Mouse (Mus musculus): ENCODE measurements around the gene Ctdspl. TPM values are rescaled to one million over a fixed set of nuclear protein-coding genes. Genes with fewer than 3 reads are reported as not detected.
A peak's percentile ranks its signal among the peaks of the same experiment; 100 is the strongest.

Ctdspl gene
- polyA plus RNA-seq, 1 experiment: 9.3 TPM

DNA sequence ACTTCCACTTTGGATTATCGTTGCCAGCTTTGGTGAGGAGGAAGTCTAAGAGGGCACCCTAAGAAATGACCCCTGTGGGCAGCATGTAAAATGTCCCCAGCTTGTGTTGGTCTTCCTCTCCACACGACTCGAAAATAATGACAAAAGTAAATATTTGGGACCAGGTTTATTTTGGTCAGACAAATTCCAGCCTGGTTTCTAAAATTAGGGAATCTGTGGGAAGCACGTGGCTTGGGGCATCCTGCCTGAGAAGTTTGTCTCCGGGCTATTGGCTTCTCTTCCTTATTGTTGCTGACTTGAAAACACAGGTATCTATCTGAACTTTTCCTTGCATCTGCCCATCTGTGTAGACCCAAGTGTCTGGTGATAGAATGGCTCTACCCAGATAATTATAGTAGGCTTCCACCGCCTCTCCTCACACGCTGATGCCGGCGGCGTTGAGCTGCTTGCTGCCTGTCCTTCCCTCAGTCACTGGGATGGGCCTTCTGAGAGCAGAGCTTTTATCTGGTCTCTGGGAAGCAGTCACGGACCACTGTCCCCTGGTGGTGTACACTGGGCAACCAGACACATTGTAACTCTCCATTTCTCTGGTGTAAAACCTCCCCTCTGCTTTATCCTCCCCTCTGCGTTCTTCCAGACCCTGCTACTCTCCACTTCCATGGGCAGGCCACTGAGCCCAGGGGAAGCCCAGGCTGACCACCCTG lies 68.4 kb downstream of the Ctdspl start:
- DNase-seq: no peak
- no peak overlapping the region for H3K4me3 ChIP-seq (ENCODE audit: control insufficient read depth, insufficient read depth, low read length)
- no peak overlapping the region for H3K27ac ChIP-seq (ENCODE audit: control insufficient read depth, insufficient read depth, low read length)
- 94% methylated on average over 12 of the region's 12 CpGs for WGBS
- H3K27me3 ChIP-seq (ENCODE audit: control insufficient read depth, insufficient read depth, low read length): no peaks in the 10 kb centered on the region
- H3K36me3 ChIP-seq (ENCODE audit: control insufficient read depth, insufficient read depth, low read length): no peaks in the 10 kb centered on the region
- peaks cover 53% of the 10 kb centered on the region for H3K4me1 ChIP-seq (replicated peaks; ENCODE audit: control insufficient read depth, insufficient read depth, low read length)
- TF ChIP-seq POLR2A (IDR thresholded peaks at IDR 0.05; ENCODE audit: control insufficient read depth, extremely low read depth, insufficient read depth, low read length, poor library complexity): no peak
- TF ChIP-seq CTCF (IDR thresholded peaks at IDR 0.05; ENCODE audit: borderline replicate concordance, control insufficient read depth, extremely low read depth, insufficient read depth, low read length, poor library complexity): no peak

DNA sequence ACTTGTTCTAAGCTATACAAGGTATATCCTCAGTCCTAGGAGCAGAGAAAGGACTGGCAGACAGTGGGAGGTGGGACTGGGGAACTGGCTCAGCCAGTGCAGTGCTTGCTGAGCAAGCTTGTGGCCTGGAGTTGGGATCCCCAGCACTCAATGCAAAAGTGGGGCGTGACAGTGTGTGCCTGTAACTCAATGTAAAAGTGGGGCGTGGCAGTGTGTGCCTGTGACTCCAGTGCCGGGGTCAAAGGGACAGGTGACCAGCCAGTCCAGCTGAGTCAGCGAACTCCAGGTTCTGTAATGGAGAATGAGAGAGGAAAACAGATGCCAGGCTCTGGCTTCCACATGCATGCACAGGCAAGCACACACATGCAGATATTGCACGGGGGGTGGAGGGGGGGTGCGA lies 69.3 kb downstream of the Ctdspl start:
- TF ChIP-seq CTCF (IDR thresholded peaks at IDR 0.05; ENCODE audit: borderline replicate concordance, control insufficient read depth, extremely low read depth, insufficient read depth, low read length, poor library complexity): no peak
- TF ChIP-seq POLR2A (IDR thresholded peaks at IDR 0.05; ENCODE audit: control insufficient read depth, extremely low read depth, insufficient read depth, low read length, poor library complexity): no peak
- no peak overlapping the region for H3K27ac ChIP-seq (ENCODE audit: control insufficient read depth, insufficient read depth, low read length)
- no peaks in the 10 kb centered on the region for H3K27me3 ChIP-seq (ENCODE audit: control insufficient read depth, insufficient read depth, low read length)
- 83% methylated on average over 6 of the region's 6 CpGs for WGBS
- peak; percentile 17 for DNase-seq
- no peak overlapping the region for H3K4me3 ChIP-seq (ENCODE audit: control insufficient read depth, insufficient read depth, low read length)
- no peaks in the 10 kb centered on the region for H3K36me3 ChIP-seq (ENCODE audit: control insufficient read depth, insufficient read depth, low read length)
- H3K4me1 ChIP-seq (replicated peaks; ENCODE audit: control insufficient read depth, insufficient read depth, low read length): peaks cover 58% of the 10 kb centered on the region

DNA sequence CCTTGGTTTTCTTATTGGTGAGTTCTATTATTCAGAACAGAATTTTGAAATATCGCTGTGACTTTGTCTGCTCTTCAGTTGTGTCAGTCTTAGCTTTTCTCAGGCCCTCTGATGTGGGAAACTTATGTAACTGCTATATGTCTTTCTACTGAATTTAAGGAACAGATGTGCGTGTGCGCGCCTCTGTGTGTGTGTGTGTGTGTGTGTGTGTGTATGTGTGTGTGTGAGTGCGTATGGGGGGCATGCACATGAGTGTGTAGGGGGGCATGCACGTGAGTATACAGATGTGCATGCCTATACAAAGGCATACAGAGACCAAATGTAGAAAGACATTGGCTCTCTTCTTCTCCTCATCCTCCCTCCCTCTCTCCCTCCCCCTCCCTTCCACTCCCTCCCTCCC lies 71.0 kb downstream of the Ctdspl start:
- no peaks in the 10 kb centered on the region for H3K27me3 ChIP-seq (ENCODE audit: control insufficient read depth, insufficient read depth, low read length)

GRCm38 (mm10) chr9:119000196-119000595 lies 73.9 kb downstream of the Ctdspl start:
- no peak overlapping the region for H3K4me3 ChIP-seq (ENCODE audit: control insufficient read depth, insufficient read depth, low read length)
- peaks cover 36% of the 10 kb centered on the region for H3K4me1 ChIP-seq (replicated peaks; ENCODE audit: control insufficient read depth, insufficient read depth, low read length)
- no peaks in the 10 kb centered on the region for H3K36me3 ChIP-seq (ENCODE audit: control insufficient read depth, insufficient read depth, low read length)
- no peak for DNase-seq
- no peak for TF ChIP-seq POLR2A (IDR thresholded peaks at IDR 0.05; ENCODE audit: control insufficient read depth, extremely low read depth, insufficient read depth, low read length, poor library complexity)
- TF ChIP-seq CTCF (IDR thresholded peaks at IDR 0.05; ENCODE audit: borderline replicate concordance, control insufficient read depth, extremely low read depth, insufficient read depth, low read length, poor library complexity): no peak
- no peaks in the 10 kb centered on the region for H3K27me3 ChIP-seq (ENCODE audit: control insufficient read depth, insufficient read depth, low read length)
- no peak overlapping the region for H3K27ac ChIP-seq (ENCODE audit: control insufficient read depth, insufficient read depth, low read length)
- WGBS: 29% methylated on average over 6 of the region's 6 CpGs

More for the DNA sequence above, 71.0 kb downstream of the Ctdspl start:
- whole genome bisulfite sequencing: 17% methylated on average over 6 of the region's 6 CpGs
- DNase-seq: peak; percentile 46
- peak overlapping the region; percentile 68 for H3K27ac ChIP-seq (ENCODE audit: control insufficient read depth, insufficient read depth, low read length)
- H3K4me1 ChIP-seq (replicated peaks; ENCODE audit: control insufficient read depth, insufficient read depth, low read length): peaks cover 45% of the 10 kb centered on the region
- TF ChIP-seq CTCF (IDR thresholded peaks at IDR 0.05; ENCODE audit: borderline replicate concordance, control insufficient read depth, extremely low read depth, insufficient read depth, low read length, poor library complexity) (no peak), POLR2A (IDR thresholded peaks at IDR 0.05; ENCODE audit: control insufficient read depth, extremely low read depth, insufficient read depth, low read length, poor library complexity) (no peak)
- no peak overlapping the region for H3K4me3 ChIP-seq (ENCODE audit: control insufficient read depth, insufficient read depth, low read length)
- no peaks in the 10 kb centered on the region for H3K36me3 ChIP-seq (ENCODE audit: control insufficient read depth, insufficient read depth, low read length)

DNA sequence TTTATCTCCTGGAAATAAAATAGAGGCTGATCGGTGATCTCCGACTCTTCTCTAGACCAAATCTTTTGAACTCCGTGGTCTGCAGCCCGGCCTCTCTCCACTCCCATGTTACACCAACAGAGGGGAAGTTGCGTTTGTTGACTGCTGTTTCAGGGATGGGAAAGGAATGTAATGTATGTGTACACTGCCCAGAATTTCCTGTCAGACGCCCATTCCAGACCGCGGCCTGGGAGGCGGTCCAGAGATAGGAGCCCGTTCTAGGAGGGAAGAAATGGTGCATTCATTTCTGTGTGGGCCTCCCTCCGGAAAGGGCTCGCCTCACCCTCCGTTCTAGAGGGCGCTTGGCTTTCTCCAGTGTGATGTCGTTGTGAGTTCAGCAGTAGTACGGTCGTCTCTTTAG lies 76.0 kb downstream of the Ctdspl start:
- Histone ChIP-seq H3K27me3 (ENCODE audit: control insufficient read depth, insufficient read depth, low read length) (no peaks in the 10 kb centered on the region), H3K36me3 (ENCODE audit: control insufficient read depth, insufficient read depth, low read length) (no peaks in the 10 kb centered on the region), H3K4me1 (replicated peaks; ENCODE audit: control insufficient read depth, insufficient read depth, low read length) (peaks cover 17% of the 10 kb centered on the region), H3K27ac (ENCODE audit: control insufficient read depth, insufficient read depth, low read length) (no peak overlapping the region), H3K4me3 (ENCODE audit: control insufficient read depth, insufficient read depth, low read length) (no peak overlapping the region)
- 74% methylated on average over 17 of the region's 17 CpGs for WGBS
- TF ChIP-seq CTCF (IDR thresholded peaks at IDR 0.05; ENCODE audit: borderline replicate concordance, control insufficient read depth, extremely low read depth, insufficient read depth, low read length, poor library complexity) (no peak), POLR2A (IDR thresholded peaks at IDR 0.05; ENCODE audit: control insufficient read depth, extremely low read depth, insufficient read depth, low read length, poor library complexity) (no peak)
- DNase-seq: no peak

DNA sequence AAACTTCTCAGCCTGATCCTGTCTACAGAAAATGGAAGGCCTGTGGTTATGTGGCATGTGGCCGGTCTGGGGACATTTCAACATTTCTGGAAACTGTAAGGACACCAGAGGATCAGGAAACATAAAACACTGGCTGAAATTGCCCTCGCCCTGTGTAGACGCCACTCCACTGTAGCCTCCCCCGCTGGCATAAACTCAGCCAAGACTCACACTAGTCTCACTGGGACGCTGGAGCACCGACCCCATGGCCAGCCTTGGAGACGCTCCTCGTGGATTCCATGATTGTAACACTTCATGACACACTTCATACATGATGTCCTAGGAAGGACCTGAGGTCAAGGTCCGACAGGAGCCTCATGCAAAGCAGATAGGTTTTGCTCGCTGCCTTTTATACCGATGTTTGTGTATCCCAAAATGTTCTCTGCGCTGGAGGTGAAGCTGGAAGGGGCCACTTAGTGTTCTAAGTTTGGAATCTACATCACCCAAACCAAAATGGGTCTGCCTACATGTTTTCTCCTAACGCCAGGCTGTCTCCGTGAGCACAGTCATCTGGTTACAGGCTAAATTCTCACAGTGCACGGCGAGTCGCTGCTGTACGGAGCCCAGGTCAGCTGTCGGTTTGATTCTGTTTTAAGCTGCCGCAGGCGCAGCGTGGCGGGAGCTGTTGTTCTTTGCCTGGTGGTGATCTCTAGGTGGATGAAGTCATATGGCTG lies 77.9 kb downstream of the Ctdspl start:
- Histone ChIP-seq H3K4me3 (ENCODE audit: control insufficient read depth, insufficient read depth, low read length) (no peak overlapping the region), H3K4me1 (replicated peaks; ENCODE audit: control insufficient read depth, insufficient read depth, low read length) (peaks cover 12% of the 10 kb centered on the region; the same call in 1 of the 2 replicates), H3K27ac (ENCODE audit: control insufficient read depth, insufficient read depth, low read length) (no peak overlapping the region), H3K27me3 (ENCODE audit: control insufficient read depth, insufficient read depth, low read length) (no peaks in the 10 kb centered on the region), H3K36me3 (ENCODE audit: control insufficient read depth, insufficient read depth, low read length) (no peaks in the 10 kb centered on the region)
- 97% methylated on average over 23 of the region's 23 CpGs for WGBS
- no peak for TF ChIP-seq POLR2A (IDR thresholded peaks at IDR 0.05; ENCODE audit: control insufficient read depth, extremely low read depth, insufficient read depth, low read length, poor library complexity)
- no peak for TF ChIP-seq CTCF (IDR thresholded peaks at IDR 0.05; ENCODE audit: borderline replicate concordance, control insufficient read depth, extremely low read depth, insufficient read depth, low read length, poor library complexity)
- DNase-seq: no peak
